Mouse (Mus musculus) left cerebral cortex, adult 18-20 months (tissue): ENCODE measurements around the gene Gm38392. TPM values are rescaled to one million over a fixed set of nuclear protein-coding genes. Genes with fewer than 3 reads are reported as not detected.

Experiments used
- DNase-seq, 2 experiments: peaks; one replicate each; pipeline ENCODE4 v3.0.0; 2021 to 2022; ENCODE audit warnings: low spot score in 2 of 2, mixed read lengths in 1 of 2
- total RNA-seq, 2 experiments: library from RNA; stranded (reverse); gene quantifications; 2 replicates each; pipeline ENCODE4 v1.2.3; 2021

Gene Gm38392
- total RNA-seq, 2 experiments from 2014 or later: 0.37 to 0.42 TPM

DNA sequence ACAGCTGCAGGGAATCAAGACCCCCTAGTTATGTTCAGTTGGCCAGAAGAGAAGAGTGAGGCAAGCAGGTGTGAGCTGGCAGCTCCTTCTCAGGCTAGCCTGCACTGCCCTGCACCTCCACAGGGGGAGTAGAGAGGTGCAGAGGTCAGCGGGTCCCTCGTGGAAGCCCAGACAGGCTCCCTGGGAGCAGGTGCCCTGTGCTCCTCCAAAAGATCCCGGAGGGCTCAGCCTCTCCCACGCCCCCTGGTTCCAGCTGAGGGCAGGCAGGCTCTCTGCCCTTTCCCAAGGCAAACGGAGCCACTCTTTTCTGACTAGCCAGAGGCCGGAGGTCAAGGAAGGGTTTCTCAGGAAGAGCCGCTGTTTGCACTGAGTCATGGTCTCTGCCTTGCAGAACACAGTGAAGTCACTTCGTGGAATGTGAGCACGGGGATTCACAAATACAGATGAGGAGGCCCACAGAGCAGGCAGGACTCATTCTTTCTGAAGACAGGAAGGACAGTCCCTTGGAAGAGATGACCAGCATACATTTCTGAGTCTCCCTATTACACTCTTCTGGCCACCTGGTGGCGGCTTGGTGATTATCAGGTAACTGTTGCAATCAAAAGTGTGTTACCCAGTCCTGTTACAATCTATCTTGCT lies 49.3 kb downstream of the Gm38392 start:
- DNase-seq: no peak

DNA sequence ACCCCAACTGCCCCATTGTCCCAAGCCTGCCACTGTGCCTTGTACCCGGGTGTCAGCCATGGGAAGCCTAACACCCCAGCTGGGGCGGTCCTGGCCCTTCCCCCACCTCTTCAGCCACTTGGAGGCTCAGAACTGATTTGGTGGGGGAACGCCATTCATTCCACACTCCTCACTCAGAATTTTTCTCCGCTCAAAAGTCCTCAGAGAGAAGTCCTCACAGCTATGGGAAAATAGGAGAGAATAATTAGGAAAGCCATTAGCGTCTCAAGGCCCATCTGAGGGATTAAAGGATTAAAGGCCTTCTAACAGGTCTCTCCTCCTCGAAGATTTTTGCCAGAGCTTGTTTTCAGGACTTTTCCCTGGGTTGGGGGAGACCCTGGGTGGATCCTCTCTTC lies 49.9 kb downstream of the Gm38392 start:
- DNase-seq: no peak

DNA sequence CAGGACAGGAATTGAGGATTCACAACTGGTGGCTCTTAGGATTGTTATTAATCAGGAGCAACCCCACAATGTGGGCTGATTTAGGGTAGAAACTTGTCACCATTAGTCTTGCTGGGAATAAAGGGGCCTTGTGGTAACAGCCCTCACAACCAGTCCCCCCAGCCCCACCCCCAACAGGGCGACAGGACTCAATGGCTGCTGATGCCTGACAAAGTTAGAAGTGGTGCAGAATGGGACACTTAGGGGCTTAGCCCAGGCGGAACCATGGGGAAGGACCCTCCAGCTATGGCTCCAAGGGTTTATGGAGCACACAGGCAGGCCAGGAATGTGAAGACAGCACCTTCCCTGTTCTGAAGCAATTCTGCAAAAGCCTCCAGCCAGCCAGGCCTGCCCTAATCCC lies 51.4 kb downstream of the Gm38392 start:
- DNase-seq: no peak

DNA sequence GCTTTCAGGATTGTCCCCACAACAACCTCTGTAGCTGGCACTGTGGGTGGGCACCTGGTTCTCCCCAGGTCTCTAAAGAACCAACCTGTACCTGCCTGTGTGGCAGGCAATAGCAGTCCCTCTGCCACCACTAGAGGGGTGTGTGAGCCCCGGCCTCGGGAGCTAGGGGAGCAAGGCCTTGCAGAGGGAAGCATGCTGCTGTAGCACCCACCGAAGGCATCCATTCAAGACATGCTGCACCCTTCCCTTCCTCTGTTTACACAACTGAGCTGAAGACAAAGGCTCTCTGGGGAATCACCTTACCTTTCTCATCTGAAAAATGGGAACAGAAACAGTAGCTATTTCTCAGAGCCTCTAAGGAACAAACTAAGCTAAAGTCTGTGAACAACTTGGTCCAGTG lies 51.8 kb downstream of the Gm38392 start:
- DNase-seq: peak in 1 of 2 experiments; percentile 49

DNA sequence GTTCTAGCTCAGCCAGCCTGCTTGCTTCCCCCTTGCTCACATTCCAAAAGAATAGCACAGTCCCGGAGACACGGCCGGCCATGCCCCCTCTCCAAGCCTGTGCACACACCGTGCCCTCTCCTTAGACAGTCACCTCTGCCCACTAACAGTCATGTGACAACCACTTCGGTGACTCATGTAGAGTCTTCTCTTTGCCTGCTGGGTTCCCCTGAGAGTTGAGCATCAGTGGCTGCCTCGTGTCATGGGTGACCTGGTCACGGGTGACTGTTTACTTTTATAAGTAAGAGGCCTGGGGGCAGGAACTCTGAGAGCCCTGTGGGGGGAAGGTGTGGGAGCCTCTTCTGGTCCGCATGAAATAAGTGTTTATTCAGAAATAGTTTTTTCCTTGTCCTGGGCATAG lies 53.0 kb downstream of the Gm38392 start:
- no peak for DNase-seq

DNA sequence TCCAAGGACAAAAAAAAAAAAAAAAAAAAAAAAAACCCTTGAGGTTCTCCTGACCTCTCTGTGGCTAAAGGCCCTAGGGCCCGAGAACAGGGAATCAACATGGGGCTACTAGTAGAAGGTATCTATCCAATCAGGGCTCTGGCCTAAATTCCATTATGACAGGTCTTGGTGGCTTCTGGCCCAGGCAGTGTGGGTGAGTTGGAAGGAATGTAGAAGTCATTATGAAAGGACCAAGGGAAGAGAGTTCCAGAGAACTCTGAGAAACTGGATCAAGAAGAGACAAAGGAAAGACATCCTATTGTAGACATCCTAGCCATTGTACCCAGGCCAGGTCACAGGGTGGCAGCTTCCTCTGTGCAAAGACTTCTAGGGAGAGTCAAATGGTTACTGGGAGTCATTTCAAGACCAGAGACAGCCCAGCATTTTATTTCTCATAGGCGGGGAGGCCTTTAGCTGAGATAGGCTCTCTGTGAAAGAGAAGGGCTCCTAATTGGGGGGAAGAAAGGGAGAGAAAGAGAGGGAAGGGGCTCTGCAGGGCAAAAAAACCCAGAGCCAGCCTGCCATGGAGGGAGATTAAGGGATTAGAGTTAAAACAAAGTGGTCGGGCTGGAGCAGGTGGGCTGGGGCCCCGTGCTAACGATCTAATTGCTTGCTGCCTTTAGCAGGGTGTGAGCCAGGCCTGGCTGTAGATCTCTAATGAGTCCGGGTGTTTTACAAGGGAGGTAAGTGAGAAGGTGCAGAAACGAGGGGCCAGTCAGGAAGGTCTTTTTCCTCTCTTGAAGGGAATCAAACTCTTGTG lies 54.0 kb downstream of the Gm38392 start:
- DNase-seq: no peak

DNA sequence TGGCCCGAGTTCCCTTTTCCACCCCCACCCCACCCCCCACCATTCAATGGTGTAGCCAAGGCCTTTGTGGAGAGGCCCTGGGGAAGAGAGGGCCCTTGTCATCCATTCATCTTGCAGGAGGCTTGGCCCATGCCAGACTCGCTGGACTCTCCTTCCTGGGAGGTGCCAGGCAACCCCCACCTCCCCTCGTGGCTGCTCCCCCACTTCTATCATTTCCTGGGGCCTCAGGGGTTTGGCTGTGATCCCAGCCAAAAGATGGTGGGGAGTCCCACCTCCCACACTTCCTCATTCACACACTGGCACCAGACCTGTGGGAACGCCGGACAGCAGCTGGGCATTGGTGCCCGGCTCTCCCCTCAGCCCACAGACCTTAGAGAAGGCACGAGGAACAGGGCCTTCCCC lies 54.7 kb downstream of the Gm38392 start:
- DNase-seq: peak; percentile 60 to 76

DNA sequence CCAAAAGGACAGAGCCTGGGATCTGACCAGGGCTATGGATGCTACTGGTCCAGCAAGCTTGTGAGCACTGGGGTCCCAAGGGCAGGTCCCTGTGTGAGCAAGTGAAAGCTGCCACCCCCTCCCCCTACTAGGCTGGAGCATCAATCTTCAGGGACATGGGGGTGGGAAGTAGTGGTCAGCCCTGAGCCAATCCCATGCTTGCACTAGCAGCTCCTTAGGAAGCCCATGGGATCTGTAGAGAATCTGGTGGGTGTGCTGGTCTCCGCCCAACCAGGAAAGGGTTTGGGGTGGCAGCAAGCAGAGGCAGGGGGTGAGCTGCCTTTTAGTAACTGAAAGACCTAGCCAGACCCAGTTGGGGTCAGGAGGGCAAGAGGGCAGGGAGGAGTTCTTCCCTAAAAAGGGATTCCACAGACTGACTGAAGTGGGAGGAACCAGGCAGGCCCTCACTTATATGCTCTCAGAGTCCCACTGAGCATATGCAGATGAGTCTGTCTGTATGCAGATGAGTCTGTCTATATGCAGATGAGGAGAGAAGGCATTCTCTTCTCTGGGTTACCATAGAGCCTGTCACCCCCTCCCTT lies 55.9 kb downstream of the Gm38392 start:
- DNase-seq: no peak

DNA sequence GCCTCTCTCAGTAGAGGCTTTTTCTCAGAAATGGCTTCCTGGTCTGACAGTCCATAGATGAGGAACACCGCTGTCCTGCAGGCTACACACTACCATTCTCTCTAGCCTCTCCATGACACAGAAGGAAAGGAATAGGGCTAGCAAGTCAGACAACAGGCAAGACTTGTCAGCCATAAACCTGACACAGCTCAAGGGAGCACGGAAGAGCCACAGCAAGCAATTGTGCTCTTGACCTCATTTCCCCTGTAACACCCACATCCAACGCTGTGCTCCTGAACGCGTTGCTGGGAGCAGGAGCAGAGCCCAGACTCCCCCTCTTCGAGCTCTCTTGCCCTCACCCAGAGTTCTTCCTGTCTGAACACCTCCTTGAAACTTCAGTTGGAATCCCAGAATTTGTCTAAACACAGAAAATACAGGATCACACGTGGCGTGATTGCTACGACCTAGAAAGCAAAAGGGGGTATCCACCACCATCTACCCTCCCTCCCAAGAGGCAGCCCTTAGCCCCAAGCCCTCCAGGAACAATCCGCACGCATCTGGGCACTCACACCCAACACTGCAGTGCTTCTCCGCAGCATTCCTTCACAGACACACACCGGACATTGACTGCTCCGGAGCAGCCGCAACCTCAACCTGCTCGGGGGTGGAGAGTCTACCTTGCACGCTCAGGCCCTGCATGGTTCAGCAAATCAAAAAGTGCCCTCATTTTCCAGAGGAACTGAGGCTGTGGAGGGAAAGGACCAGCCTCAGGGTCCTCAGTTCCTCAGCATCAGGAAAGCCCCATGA lies 56.6 kb downstream of the Gm38392 start:
- DNase-seq: no peak

DNA sequence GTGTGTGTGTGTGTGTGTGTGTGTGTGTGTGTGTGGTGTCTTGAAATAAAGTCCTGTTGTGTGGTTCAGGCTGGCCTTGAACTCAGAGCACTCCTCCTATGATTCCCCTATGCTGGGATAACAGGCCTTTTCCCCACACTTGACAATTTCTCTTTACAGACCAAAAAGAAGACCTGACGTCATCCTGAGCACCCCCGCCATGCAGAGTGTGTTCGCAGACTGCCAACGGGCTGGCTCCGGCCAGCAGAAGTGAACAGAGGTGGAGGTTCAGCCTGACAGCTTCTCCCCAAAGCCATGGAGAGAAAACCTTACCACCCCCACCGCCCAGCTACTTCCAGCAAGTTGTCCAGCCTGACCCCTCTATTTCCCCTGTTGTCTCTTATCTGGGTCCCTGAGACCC lies 57.5 kb downstream of the Gm38392 start:
- DNase-seq: no peak

DNA sequence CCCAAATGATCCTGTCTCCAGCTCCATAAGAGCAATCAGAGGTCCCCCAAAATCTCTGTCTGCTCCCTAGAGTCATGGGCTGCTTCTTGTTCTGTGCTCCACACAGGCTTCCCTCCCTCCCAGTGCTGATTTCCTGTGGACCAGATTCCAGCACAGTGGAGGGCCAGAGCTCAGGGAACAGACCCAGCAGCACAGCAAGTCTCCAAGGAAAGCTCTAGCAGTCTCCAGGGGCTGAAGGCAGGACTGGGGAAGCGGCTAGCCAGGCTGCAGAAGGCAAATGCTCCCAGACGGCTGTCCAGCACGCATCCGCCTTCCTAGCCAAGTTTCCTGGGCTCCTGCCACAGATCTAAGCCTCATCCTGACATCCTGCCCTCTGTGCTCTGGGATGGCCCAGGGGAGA lies 58.1 kb downstream of the Gm38392 start:
- no peak for DNase-seq

DNA sequence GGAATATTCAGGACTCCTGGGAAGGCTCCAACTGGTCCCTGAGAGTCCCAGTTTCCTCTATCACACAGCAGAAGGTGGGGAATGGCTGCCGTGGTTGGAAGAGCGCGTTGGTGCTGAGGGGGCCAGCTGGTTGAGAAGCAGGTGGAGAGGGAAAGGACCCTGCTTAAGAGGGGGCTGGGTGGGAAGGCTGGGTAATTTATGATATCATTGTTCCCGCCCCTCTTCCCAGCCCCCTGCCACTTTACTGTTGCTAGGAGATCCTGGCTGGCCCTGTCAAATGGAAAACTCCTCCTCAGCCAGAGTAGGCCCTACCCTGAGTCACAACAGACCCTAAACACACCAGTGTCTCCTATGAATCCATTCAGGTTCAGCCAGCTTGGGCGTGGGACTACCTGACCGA lies 59.0 kb downstream of the Gm38392 start:
- DNase-seq: no peak

DNA sequence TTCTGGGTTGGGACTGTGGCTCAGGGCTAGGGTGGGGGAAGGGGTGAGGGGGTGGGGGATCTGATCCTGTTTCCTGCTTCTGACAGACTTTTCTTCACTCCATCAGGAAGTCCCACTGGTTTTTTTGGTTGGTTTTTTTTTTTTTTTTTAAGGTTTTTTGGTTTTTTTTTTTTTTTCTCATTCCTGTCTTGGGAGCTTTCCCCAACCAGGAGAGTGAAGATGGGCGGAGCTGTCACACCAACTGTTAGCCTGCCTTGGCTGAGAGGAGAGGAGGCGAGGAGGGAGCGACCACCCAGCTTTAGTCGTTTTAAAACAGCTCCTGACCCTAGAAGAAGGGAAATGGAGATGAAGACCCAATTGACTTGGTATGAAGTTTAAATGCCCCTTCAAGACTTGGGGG lies 59.8 kb downstream of the Gm38392 start:
- no peak for DNase-seq

DNA sequence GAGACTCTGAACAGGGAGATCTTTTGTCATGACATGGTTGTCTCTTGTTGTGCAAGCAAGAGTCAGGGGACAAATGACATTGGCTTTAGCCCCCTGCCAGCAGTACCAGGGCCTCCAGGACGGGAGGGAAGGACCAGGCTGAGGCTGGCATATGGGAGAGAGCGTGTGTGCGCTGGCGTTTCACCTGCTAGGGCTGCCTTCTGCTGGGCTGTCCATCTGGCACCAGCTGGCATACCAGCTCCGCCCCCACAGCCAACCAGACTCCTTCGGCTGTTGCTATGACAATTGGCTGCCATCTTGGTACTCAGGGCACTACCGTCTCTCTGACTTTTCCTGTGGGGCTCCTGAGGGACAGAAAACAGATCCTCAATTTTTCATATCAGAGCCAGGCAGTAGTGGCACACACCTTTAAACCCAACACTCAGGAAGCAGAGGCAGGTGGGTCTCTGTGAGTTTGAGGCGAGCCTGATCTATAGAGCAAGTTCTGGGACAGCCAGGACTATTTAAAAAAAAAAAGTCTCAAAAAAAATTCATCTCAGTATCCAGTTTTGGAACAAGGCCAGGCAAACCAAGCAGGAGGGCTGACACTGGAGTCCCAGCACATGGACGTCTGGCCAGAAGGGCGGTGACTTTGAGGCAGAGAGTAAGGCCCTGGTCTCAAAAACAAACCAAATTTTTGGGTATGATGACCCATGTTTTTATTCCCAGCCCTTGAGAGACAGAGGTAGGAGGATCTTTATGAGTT lies 60.7 kb downstream of the Gm38392 start:
- peak; percentile 71 to 86 for DNase-seq

DNA sequence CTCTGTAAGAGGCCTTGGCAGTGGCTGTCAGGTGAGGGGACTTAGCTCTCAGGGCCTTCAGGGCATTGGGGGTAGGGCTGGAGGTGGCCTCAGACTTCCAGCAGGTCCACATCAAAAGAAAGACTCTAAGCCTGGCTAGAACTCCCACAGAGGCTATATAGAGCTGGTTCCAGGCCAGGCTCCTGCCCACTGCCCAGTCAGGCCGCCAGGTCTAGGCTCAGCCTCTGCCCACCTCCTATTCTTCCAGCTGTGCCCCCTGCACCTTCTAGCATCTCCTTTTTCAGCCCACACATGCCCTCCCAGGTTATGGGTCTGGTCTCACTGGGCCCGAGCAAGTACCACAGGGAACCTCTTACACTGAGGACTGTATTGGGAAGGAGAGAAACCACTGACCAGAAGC lies 62.1 kb downstream of the Gm38392 start:
- no peak for DNase-seq

DNA sequence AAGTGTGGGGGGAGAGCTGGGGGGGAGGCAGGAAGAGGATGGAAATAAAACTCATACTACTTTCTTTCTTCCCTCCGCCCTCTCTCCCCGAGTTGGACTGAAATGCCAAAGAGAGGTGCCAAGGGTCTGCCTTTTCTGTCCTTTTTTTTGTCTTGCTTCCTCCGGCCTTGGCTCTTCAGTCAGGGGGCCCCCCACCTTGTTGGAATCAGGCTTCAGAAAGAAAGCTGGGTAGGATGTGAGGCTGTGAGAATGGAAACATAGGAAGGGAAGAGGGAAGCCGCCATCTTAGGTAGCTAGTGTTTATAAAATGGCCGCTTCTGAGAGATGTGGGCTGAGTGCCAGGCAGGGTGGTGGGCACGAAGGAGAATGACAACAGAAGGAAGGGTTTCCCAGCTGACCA lies 64.6 kb downstream of the Gm38392 start:
- DNase-seq: no peak

DNA sequence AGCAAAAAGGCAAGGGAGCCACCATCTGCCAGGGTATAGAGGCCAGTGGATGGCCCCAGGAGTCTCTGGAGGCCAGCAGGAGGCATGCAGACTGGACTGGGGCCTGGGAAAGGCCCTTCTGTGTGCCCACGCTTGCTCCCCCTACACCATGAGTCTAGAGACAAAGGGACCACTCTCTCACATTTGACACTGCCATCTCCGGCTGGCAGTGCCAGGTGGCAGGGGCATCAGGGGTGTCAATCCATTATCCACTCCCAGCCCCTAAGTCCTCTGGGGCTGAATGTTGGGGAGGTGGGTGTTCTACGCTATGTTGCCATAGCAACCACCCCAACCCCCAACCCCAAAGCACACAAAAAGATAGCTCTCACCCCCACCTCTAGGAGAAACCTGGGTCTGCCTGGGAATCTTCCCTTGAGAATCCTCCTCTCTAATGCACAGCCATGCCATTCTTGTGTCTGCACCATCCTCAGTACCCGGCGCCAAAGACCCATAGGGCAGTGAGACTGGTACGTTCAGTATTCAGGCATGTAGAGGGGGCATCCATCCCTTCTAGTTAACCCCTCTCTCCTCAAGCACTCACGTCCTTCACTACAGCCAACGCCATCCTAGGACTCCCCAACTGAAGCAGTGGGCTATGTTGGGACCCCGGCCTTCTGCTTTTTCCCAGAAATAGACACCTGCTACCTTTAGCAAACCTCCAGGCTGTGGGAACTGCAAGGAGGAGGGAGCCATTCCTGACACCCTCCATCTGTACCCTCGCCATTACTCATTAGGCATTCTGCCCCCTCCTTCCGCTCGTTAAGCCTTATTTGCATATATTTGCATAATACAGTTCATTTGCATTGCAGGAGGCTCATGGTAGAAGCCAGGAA lies 65.3 kb downstream of the Gm38392 start:
- DNase-seq: peak; percentile 76 to 82

DNA sequence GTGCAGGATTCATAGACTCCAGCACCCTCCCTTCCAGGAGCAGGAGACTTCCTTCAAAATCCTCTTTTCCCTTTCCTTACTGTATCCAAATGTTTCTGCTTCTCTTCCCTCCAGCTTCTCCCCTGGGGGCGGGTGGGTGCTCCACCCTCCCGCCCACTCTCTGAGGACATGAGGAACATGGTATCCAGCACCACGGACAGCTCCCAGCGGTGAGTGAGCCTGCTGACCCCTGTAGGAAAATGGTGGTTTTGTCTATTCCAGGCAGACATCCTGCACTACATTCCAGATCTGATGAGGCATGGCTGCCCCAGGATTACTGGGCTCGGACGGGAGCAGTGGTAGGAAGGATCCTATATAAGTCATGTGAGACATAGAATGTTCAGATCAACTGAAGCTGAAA lies 66.2 kb downstream of the Gm38392 start:
- DNase-seq: no peak

DNA sequence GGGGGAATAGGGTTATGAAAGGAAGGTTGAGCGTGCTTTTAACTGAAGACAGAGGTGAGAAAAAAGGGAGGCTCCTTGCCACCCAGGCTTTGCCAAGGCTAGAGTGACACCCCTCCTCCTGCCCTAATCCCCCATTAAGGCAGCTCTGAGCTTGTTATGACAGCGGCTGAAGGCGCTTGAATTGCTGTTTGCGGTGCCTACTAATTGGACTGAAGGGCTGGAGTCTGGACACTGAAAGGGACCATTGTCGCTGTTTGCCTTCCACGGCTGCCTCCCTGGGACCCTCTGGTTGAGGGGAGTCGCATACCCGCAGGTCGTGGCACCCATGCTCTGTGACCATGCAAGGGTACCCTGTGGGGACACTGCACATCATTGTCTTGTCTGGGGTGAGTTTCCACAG lies 67.1 kb downstream of the Gm38392 start:
- no peak for DNase-seq

DNA sequence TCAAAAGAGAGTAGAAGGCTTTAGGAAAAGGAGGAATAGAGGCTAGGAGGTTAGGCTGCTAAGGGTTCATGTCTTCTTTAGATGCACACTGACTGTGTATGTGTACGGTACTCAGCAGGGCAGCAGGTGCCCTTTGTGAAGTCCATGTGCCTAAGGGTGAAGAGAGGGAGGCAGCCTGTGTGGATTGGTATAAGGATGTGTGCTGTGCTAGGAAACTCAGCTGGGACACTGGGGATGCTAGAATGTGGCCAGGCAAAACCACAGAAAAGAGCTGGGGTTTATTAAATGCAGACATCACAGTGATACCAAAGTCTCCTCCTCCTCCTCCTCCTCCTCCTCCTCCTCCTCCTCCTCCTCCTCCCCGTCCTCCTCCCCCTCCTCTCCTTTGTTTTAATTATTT lies 69.3 kb downstream of the Gm38392 start:
- no peak for DNase-seq
